Mouse (Mus musculus): ENCODE data around the gene B4galt1. TPM values are rescaled to one million over a fixed set of nuclear protein-coding genes. Genes with fewer than 3 reads are reported as not detected.

Gene B4galt1
- polyA plus RNA-seq, 1 experiment from 2014 or later, result 14.0 TPM

- Histone ChIP-seq H3K4me3 (replicated peaks) (no peak overlapping the region), H3K4me2 (no peak overlapping the region), H3K36me3 (replicated peaks) (no peaks in the 10 kb centered on the region), H3K9ac (no peak overlapping the region), H3K4me1 (no peaks in the 10 kb centered on the region), H3K9me3 (no peaks in the 10 kb centered on the region), H3K27ac (no peak overlapping the region), H3K27me3 (no peaks in the 10 kb centered on the region)
- no peak for ATAC-seq (ENCODE audit: low FRiP score)
- 90% methylated on average over 12 of the region's 12 CpGs for WGBS
These were observed 30.7 kb upstream of the B4galt1 start for GRCm38 (mm10) chr4:40884282-40885165.

- Histone ChIP-seq H3K27ac (no peak overlapping the region), H3K36me3 (replicated peaks) (no peaks in the 10 kb centered on the region), H3K4me2 (no peak overlapping the region), H3K4me3 (replicated peaks) (no peak overlapping the region), H3K4me1 (no peaks in the 10 kb centered on the region), H3K27me3 (no peaks in the 10 kb centered on the region), H3K9me3 (no peaks in the 10 kb centered on the region), H3K9ac (no peak overlapping the region)
- ATAC-seq (ENCODE audit: low FRiP score), result no peak
- WGBS, result 87% methylated on average over 10 of the region's 10 CpGs
These were observed 29.4 kb upstream of the B4galt1 start for GRCm38 (mm10) chr4:40883200-40883599.

GRCm38 (mm10) chr4:40877528-40877927 is 23.7 kb upstream of the B4galt1 start:
- Histone ChIP-seq H3K27ac (no peak overlapping the region), H3K27me3 (no peaks in the 10 kb centered on the region), H3K4me2 (no peak overlapping the region), H3K9me3 (no peaks in the 10 kb centered on the region), H3K4me3 (replicated peaks) (no peak overlapping the region), H3K4me1 (peaks cover 11% of the 10 kb centered on the region), H3K36me3 (replicated peaks) (no peaks in the 10 kb centered on the region), H3K9ac (no peak overlapping the region)
- no peak for ATAC-seq (ENCODE audit: low FRiP score)
- 87% methylated on average over 5 of the region's 5 CpGs for WGBS

- no peaks in the 10 kb centered on the region for H3K36me3 ChIP-seq (replicated peaks)
- H3K9ac ChIP-seq, result no peak overlapping the region
- WGBS, result 50% methylated on average over 12 of the region's 12 CpGs
- no peaks in the 10 kb centered on the region for H3K27me3 ChIP-seq
- H3K9me3 ChIP-seq, result no peaks in the 10 kb centered on the region
- H3K4me3 ChIP-seq (replicated peaks), result no peak overlapping the region
- H3K4me2 ChIP-seq, result no peak overlapping the region
- ATAC-seq (ENCODE audit: low FRiP score), result no peak
- H3K4me1 ChIP-seq, result peaks cover 11% of the 10 kb centered on the region
- no peak overlapping the region for H3K27ac ChIP-seq
These were observed 23.1 kb upstream of the B4galt1 start for GRCm38 (mm10) chr4:40876814-40877371.

- no peaks in the 10 kb centered on the region for H3K9me3 ChIP-seq
- H3K27me3 ChIP-seq, result no peaks in the 10 kb centered on the region
- H3K36me3 ChIP-seq (replicated peaks), result no peaks in the 10 kb centered on the region
- peak; percentile 23; the same call in 1 of the 2 replicates for ATAC-seq (ENCODE audit: low FRiP score)
- no peak overlapping the region for H3K4me3 ChIP-seq (replicated peaks)
- peaks cover 11% of the 10 kb centered on the region for H3K4me1 ChIP-seq
- 93% methylated on average over 20 of the region's 20 CpGs for WGBS
- no peak overlapping the region for H3K9ac ChIP-seq
- H3K4me2 ChIP-seq, result no peak overlapping the region
- H3K27ac ChIP-seq, result no peak overlapping the region
These were observed 22.0 kb upstream of the B4galt1 start for GRCm38 (mm10) chr4:40875842-40876241.

- H3K9me3 ChIP-seq, result no peaks in the 10 kb centered on the region
- no peak for ATAC-seq (ENCODE audit: low FRiP score)
- H3K27ac ChIP-seq, result no peak overlapping the region
- no peaks in the 10 kb centered on the region for H3K27me3 ChIP-seq
- peaks cover 11% of the 10 kb centered on the region for H3K4me1 ChIP-seq
- no peak overlapping the region for H3K4me3 ChIP-seq (replicated peaks)
- no peaks in the 10 kb centered on the region for H3K36me3 ChIP-seq (replicated peaks)
- 80% methylated on average over 5 of the region's 5 CpGs for WGBS
- H3K4me2 ChIP-seq, result no peak overlapping the region
- H3K9ac ChIP-seq, result no peak overlapping the region
These were observed 21.2 kb upstream of the B4galt1 start for GRCm38 (mm10) chr4:40874794-40875552.

GRCm38 (mm10) chr4:40874151-40874600 is 20.4 kb upstream of the B4galt1 start:
- H3K4me1 ChIP-seq, result peaks cover 11% of the 10 kb centered on the region
- no peak overlapping the region for H3K4me3 ChIP-seq (replicated peaks)
- H3K27me3 ChIP-seq, result no peaks in the 10 kb centered on the region
- H3K36me3 ChIP-seq (replicated peaks), result no peaks in the 10 kb centered on the region
- WGBS, result 63% methylated on average over 6 of the region's 6 CpGs
- H3K4me2 ChIP-seq, result no peak overlapping the region
- no peak for ATAC-seq (ENCODE audit: low FRiP score)
- H3K27ac ChIP-seq, result no peak overlapping the region
- H3K9me3 ChIP-seq, result no peaks in the 10 kb centered on the region
- no peak overlapping the region for H3K9ac ChIP-seq

- H3K9ac ChIP-seq, result no peak overlapping the region
- H3K4me1 ChIP-seq, result peaks cover 11% of the 10 kb centered on the region
- H3K4me3 ChIP-seq (replicated peaks), result no peak overlapping the region
- H3K27me3 ChIP-seq, result no peaks in the 10 kb centered on the region
- 85% methylated on average over 2 of the region's 2 CpGs for WGBS
- no peak for ATAC-seq (ENCODE audit: low FRiP score)
- no peaks in the 10 kb centered on the region for H3K9me3 ChIP-seq
- H3K4me2 ChIP-seq, result no peak overlapping the region
- no peaks in the 10 kb centered on the region for H3K36me3 ChIP-seq (replicated peaks)
- no peak overlapping the region for H3K27ac ChIP-seq
These were observed 19.5 kb upstream of the B4galt1 start for GRCm38 (mm10) chr4:40873320-40873719.

- Histone ChIP-seq H3K9me3 (no peaks in the 10 kb centered on the region), H3K4me3 (replicated peaks) (no peak overlapping the region), H3K27ac (no peak overlapping the region), H3K27me3 (no peaks in the 10 kb centered on the region), H3K4me2 (no peak overlapping the region), H3K36me3 (replicated peaks) (no peaks in the 10 kb centered on the region), H3K4me1 (peaks cover 8% of the 10 kb centered on the region), H3K9ac (no peak overlapping the region)
- ATAC-seq (ENCODE audit: low FRiP score), result no peak
- 87% methylated on average over 3 of the region's 3 CpGs for WGBS
These were observed 18.3 kb upstream of the B4galt1 start for GRCm38 (mm10) chr4:40872129-40872528.

- no peaks in the 10 kb centered on the region for H3K36me3 ChIP-seq (replicated peaks)
- no peak overlapping the region for H3K9ac ChIP-seq
- no peaks in the 10 kb centered on the region for H3K27me3 ChIP-seq
- ATAC-seq (ENCODE audit: low FRiP score), result no peak
- 95% methylated on average over 4 of the region's 4 CpGs for WGBS
- H3K27ac ChIP-seq, result no peak overlapping the region
- no peak overlapping the region for H3K4me2 ChIP-seq
- H3K4me1 ChIP-seq, result peaks cover 4% of the 10 kb centered on the region; the same call in 1 of the 2 replicates
- no peaks in the 10 kb centered on the region for H3K9me3 ChIP-seq
- H3K4me3 ChIP-seq (replicated peaks), result no peak overlapping the region
These were observed 16.4 kb upstream of the B4galt1 start for GRCm38 (mm10) chr4:40870206-40870605.

GRCm38 (mm10) chr4:40868554-40869232 is 14.9 kb upstream of the B4galt1 start:
- Histone ChIP-seq H3K36me3 (replicated peaks) (no peaks in the 10 kb centered on the region), H3K9me3 (no peaks in the 10 kb centered on the region), H3K4me1 (no peaks in the 10 kb centered on the region), H3K27ac (no peak overlapping the region), H3K9ac (no peak overlapping the region), H3K4me3 (replicated peaks) (no peak overlapping the region), H3K27me3 (no peaks in the 10 kb centered on the region), H3K4me2 (no peak overlapping the region)
- no peak for ATAC-seq (ENCODE audit: low FRiP score)
- WGBS, result 79% methylated on average over 13 of the region's 13 CpGs

GRCm38 (mm10) chr4:40864361-40864760 is 10.6 kb upstream of the B4galt1 start:
- Histone ChIP-seq H3K27me3 (no peaks in the 10 kb centered on the region), H3K9me3 (no peaks in the 10 kb centered on the region), H3K27ac (no peak overlapping the region), H3K9ac (no peak overlapping the region), H3K36me3 (replicated peaks) (no peaks in the 10 kb centered on the region), H3K4me3 (replicated peaks) (no peak overlapping the region), H3K4me1 (no peaks in the 10 kb centered on the region), H3K4me2 (no peak overlapping the region)
- WGBS, result 95% methylated on average over 12 of the region's 12 CpGs
- no peak for ATAC-seq (ENCODE audit: low FRiP score)
